Mouse (Mus musculus) embryonic fibroblast, embryonic 13.5 days (primary cell): ENCODE data around the gene Epyc.

Experiments used
- CTCF ChIP-seq: IDR thresholded peaks from 2 replicates; pipeline ENCODE4 v1.5.1; 2011; ENCODE audit warnings: mild to moderate bottlenecking, control low read depth, low read length, moderate library complexity, borderline replicate concordance; ENCODE audit not compliant: insufficient read depth
- POLR2A ChIP-seq: IDR thresholded peaks from 2 replicates; pipeline ENCODE4 v1.6.1; 2011; ENCODE audit warnings: low read depth, mild to moderate bottlenecking, control low read depth, low read length, moderate library complexity

DNA sequence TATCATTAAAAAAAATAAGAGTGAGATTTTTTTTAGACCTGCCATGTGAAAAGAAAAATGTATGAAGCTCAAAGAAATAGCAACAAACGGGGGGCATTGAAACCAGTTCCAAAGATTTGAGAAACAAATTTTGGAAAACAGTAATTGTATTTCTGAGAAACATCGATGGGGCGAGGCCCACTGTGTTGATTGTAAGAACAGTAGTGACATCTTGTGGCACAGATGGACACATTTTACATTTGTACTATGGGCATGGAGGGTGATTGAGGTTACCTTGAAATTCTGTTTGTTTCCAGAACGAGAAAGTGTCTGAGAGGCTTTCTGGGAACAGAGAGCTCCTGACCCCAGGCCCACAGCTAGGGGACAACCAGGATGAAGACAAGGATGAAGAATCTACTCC, 26.3 kb downstream of the Epyc start:
- no peak for TF ChIP-seq CTCF
- TF ChIP-seq POLR2A, result no peak
